Mouse (Mus musculus) intestine, embryonic 16.5 days (tissue): ENCODE measurements around the gene Gm9803. TPM values are rescaled to one million over a fixed set of nuclear protein-coding genes. Genes with fewer than 3 reads are reported as not detected.

Source experiments
- ATAC-seq: fragments of 200-750 bp; cut with Nextera tagmentation; 2 replicates; pipeline ENCODE4 v1.8.0; 2017; ENCODE audit warnings: moderate TSS enrichment, moderate library complexity
- H3K27ac ChIP-seq: fragments of 300-500 bp; sonication (generic); 2 replicates; pipeline ENCODE4 v1.5.1; 2014; ENCODE audit warnings: mild to moderate bottlenecking, low read length
- H3K27me3 ChIP-seq: fragments of 300-500 bp; sonication (generic); replicated peaks from 2 replicates; pipeline ENCODE4 v1.6.1; 2014; ENCODE audit warnings: low read length, control low read depth, mixed read lengths; ENCODE audit not compliant: control insufficient read depth, insufficient read depth
- H3K36me3 ChIP-seq: fragments of 300-500 bp; sonication (generic); 2 replicates; pipeline ENCODE4 v1.6.1; 2014; ENCODE audit warnings: low read length, control low read depth; ENCODE audit not compliant: control insufficient read depth, insufficient read depth
- H3K4me1 ChIP-seq: fragments of 300-500 bp; sonication (generic); 2 replicates; pipeline ENCODE4 v1.6.1; 2014; ENCODE audit warnings: low read length, control low read depth, mixed read lengths; ENCODE audit not compliant: control insufficient read depth, insufficient read depth
- H3K4me2 ChIP-seq: fragments of 300-500 bp; sonication (generic); 2 replicates; pipeline ENCODE4 v1.6.1; 2014; ENCODE audit warnings: low read depth, low read length, control low read depth
- H3K4me3 ChIP-seq: fragments of 300-500 bp; sonication (generic); 2 replicates; pipeline ENCODE4 v1.5.1; 2014; ENCODE audit warnings: mild to moderate bottlenecking, low read length
- H3K9ac ChIP-seq: fragments of 300-500 bp; sonication (generic); 2 replicates; pipeline ENCODE4 v1.6.1; 2014; ENCODE audit warnings: low read depth, low read length
- H3K9me3 ChIP-seq: fragments of 300-500 bp; sonication (generic); 2 replicates; pipeline ENCODE4 v1.6.1; 2016; ENCODE audit warnings: low read length, control low read depth; ENCODE audit not compliant: control insufficient read depth
- WGBS: fragments of 180-500 bp; shearing (Covaris S2); extraction: QIAGEN DNeasy Blood & Tissue Kit; methylation state at CpG from one replicate; pipeline ENCODE4 v1.1.7; 2014; 5-methylcytosine and 5-hydroxymethylcytosine counted together
- polyA plus RNA-seq: library from polyadenylated mRNA; unstranded; fragments of >200 nt; fragmentation: Nextera tagmentation; extraction: Ambion mirVana; gene quantifications from 2 replicates; pipeline ENCODE4 v1.2.1, GENCODE M21; 2015

Gm9803 gene
- polyA plus RNA-seq, 1 experiment from 2014 or later: 12.6 TPM

DNA sequence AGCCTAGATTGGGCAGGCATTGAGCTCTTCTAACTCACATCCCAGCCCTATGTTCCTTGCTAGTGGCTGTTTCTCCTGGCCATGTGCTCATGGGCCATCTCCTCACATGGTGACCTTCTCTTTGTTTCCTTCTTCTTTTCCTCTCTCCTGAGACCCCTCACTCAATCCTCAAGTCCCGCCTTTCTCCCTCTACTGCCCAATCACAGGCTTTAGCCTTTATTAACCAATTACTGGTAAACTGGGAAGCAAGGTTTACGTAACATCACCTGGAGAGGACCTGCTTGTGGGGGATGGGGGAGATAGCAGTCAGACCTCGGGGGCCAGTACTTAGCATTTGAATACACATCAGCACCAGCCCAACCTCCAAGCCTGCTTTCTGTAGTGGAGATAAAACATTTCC is 27.5 kb downstream of the Gm9803 start:
- H3K4me1 ChIP-seq: no peaks in the 10 kb centered on the region
- no peak for ATAC-seq
- WGBS: 18% methylated on average over 3 of the region's 3 CpGs
- H3K27me3 ChIP-seq: no peaks in the 10 kb centered on the region
- no peak overlapping the region for H3K9ac ChIP-seq
- no peaks in the 10 kb centered on the region for H3K9me3 ChIP-seq
- no peaks in the 10 kb centered on the region for H3K36me3 ChIP-seq
- no peak overlapping the region for H3K4me2 ChIP-seq
- H3K27ac ChIP-seq: no peak overlapping the region
- no peak overlapping the region for H3K4me3 ChIP-seq

DNA sequence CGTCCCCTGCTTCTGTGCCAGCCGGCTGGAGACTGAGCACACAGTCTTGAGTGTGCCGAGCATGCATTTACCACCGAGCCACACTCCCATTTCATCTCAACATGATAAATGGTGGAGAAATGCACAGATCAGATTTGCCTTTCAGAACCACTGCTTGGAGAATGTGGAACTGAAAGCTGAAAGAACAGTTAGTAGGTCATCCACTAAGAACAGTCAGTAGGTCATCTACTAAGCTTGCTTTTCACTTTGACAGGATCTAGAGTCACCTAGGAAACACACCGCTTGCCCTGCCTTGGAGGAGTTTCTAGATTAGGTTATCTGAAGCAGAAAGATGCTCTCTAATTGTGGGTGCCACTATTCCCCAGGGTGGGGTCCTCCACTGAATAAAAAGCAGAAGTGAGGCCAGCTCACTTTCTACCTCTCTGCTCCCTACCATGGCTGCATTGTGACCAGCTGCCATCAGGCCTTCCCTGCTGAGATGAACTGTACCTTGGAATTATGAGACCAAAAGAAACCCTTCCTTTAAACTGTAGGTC is 33.8 kb downstream of the Gm9803 start:
- Histone ChIP-seq H3K27me3 (no peaks in the 10 kb centered on the region), H3K9ac (no peak overlapping the region), H3K27ac (no peak overlapping the region), H3K9me3 (no peaks in the 10 kb centered on the region), H3K4me2 (no peak overlapping the region), H3K4me1 (no peaks in the 10 kb centered on the region), H3K4me3 (no peak overlapping the region), H3K36me3 (no peaks in the 10 kb centered on the region)
- 82% methylated on average over 5 of the region's 5 CpGs for WGBS
- no peak for ATAC-seq

DNA sequence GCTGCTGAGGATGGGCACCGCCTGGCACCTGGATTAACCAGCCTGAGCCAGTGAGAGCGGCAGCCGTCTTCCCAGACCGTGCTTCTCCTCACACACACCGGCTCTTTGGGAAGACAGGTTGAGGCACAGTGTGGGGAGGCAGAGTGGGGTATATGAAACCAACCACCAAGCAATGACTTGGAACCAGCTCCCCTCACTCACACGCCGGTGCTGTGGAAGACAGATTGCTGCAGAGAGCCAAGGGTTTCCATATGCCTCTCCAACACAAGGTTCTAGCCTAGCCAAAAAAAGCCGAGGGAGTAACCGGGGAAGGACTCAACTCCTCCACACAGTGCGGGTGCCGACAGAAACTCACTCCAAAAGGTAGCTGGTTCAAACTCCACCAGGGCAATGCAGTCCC is 35.4 kb downstream of the Gm9803 start:
- H3K36me3 ChIP-seq: no peaks in the 10 kb centered on the region
- H3K4me1 ChIP-seq: no peaks in the 10 kb centered on the region
- H3K9ac ChIP-seq: no peak overlapping the region
- H3K27me3 ChIP-seq: no peaks in the 10 kb centered on the region
- no peak overlapping the region for H3K4me2 ChIP-seq
- H3K27ac ChIP-seq: no peak overlapping the region
- 74% methylated on average over 11 of the region's 11 CpGs for WGBS
- H3K4me3 ChIP-seq: no peak overlapping the region
- no peak for ATAC-seq
- H3K9me3 ChIP-seq: no peaks in the 10 kb centered on the region

DNA sequence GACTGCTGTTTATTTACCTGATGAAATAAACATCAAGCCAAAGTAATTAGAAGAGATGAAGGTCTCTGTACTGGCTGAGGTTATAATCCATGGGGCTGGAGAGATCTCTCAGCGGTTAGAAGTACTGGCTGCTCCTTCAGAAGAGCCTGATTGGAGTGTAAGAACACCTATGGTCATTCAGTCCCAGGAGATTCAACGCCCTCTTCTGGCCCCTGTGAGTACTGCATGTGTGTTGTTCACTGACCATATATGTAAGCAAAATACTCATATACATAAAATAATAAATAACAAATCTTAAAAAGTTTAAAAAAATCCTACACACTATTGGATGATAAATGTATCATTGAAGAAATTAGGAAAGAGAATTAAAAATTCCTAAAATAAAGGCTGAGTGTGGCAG is 36.9 kb downstream of the Gm9803 start:
- Histone ChIP-seq H3K27ac (no peak overlapping the region), H3K4me1 (no peaks in the 10 kb centered on the region), H3K4me3 (no peak overlapping the region), H3K4me2 (no peak overlapping the region), H3K27me3 (no peaks in the 10 kb centered on the region), H3K9me3 (no peaks in the 10 kb centered on the region), H3K36me3 (no peaks in the 10 kb centered on the region), H3K9ac (no peak overlapping the region)
- WGBS: 31% methylated on average over 2 of the region's 2 CpGs
- ATAC-seq: no peak

DNA sequence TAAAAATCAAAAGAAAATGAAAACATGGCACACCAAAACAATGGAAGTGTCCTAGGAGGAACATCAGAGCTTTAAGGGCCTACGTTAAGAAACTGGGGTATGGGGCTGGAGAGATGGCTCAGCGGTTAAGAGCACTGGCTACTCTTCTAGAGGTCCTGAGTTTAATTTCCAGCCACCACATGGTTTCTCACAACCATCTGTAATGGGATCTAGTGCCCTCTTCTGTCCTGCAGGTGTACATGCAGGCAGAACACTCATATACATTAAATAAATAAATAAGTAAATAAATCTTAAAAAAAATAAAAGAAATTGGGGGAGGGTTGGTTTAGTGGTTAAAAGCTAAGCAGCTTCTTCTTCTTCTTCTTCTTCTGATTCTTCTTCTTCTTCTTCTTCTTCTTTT is 37.4 kb downstream of the Gm9803 start:
- no peaks in the 10 kb centered on the region for H3K4me1 ChIP-seq
- ATAC-seq: no peak
- no peak overlapping the region for H3K4me2 ChIP-seq
- H3K4me3 ChIP-seq: no peak overlapping the region
- no peak overlapping the region for H3K27ac ChIP-seq
- 89% methylated on average over 2 of the region's 2 CpGs for WGBS
- H3K9me3 ChIP-seq: no peaks in the 10 kb centered on the region
- no peak overlapping the region for H3K9ac ChIP-seq
- no peaks in the 10 kb centered on the region for H3K27me3 ChIP-seq
- no peaks in the 10 kb centered on the region for H3K36me3 ChIP-seq

Other genes starting within 250 kb of the Gm9803 start
- 2.1 and 2.2 TPM in 2 replicates for gene Bend3, start 45.3 kb upstream of the Gm9803 start, polyA plus RNA-seq
- 69.6 and 78.8 TPM in 2 replicates for gene 1700021F05Rik, start 16.9 kb downstream of the Gm9803 start, polyA plus RNA-seq
- 138 and 165 TPM in 2 replicates for gene Cd24a, start 54.2 kb downstream of the Gm9803 start, polyA plus RNA-seq